Mouse (Mus musculus): ENCODE results near the gene Filip1l.

DNA sequence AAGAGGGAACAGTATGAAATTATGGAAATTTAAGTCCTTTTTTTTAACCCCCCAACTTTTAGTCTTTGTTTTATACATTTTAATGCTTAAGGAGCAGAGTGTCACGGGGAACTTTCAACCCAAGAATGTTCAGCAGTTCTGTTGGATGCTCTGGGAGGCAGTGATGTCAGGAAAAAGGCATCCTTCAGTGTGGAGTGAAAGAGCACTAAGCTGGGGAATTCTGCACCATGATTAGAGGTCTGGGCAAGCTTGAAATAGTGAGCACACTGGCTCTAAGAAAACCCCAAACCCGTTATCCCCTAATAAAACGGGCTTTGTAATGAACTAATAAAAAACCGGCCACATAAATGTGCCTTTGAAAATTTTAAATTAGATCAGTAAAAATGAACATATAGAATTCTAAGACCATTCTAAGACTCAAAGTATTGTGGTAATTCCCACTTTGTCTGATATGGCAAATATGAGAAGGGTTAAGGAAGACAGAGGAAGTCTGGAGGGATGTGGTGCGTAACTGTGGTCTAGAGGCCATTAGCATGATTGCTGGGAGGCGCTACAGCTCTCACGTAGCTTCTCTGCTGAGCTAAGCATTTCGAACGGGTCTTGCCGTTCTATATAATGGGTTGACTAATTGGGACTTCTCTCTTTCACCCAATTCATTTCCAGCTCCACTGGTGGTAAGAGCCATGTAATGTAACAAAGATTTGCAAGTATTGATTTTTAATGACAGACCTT lies 88.0 kb downstream of the Filip1l start:
- TF ChIP-seq CTCF (IDR thresholded peaks at IDR 0.05; ENCODE audit: low read depth) = no peak
- TF ChIP-seq EP300 (optimal IDR thresholded peaks at IDR 0.05) = no peak
